Mouse (Mus musculus): Measurements from ENCODE around the gene Prok2.

DNA sequence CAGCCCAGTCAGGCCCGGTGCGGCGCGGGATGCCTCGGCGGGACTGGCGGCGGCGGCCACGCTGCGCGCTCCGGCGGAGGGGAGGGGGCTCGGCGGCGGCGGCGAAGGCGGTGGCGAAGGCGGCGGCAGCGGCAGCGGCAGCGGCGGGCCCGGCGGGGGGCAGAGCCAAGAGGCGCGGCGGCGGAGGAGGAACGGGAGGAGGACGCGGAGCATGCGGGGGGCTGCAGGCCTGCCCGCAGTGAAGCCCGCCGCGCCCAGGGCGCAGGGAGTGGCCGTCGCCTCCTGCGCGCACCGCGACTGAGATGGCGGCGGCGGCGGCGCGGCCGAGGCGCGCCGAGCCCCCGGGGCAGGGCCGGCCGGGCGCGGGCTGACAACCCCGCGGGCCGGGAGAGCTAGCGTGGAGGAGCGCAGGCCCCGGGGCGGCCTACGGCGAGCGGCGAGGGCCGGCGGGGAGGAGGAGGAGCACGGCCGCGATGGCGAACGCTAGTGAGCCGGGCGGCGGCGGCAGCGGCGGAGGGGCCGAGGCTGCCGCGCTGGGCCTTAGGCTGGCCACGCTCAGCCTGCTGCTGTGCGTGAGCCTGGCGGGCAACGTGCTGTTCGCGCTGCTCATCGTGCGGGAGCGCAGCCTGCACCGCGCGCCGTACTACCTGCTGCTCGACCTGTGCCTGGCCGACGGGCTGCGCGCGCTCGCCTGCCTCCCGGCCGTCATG lies 33.8 kb downstream of the Prok2 start, which contains the start of gene Gpr27:
- TF ChIP-seq POLR2A (IDR thresholded peaks at IDR 0.05; ENCODE audit: low read depth, low read length), result no peak
- no peak for TF ChIP-seq CTCF (IDR thresholded peaks at IDR 0.05; ENCODE audit: extremely low read depth, insufficient read length, insufficient replicate concordance, low read depth, low read length)
